Comparison of ENCODE assay signal across 18 mouse cellular contexts in genomic region chr7:84396581-84396980, GRCm38 (mm10). TPM values are rescaled to one million over a fixed set of nuclear protein-coding genes. Genes with fewer than 3 reads are reported as not detected.
DNase-seq lines count a peak whose midpoint lies in the region; ATAC-seq and TF ChIP-seq lines count a peak whose summit lies in the region.
"Had no signal": no experiment of that assay in that cellular context is flagged by ENCODE, and none has a peak within 500 bp of the region (broad histone marks: within the 10 kb centered on the region; RNA-seq: fewer than 3 reads in every experiment).

No protein-coding gene starts in this region.

- DNase-seq in heart, adult 11 months: peak; percentile 78
- DNase-seq in midbrain, embryonic 11.5 days (ENCODE audit: low spot score, missing footprints): peak; percentile 23
- no peak for DNase-seq in midbrain, embryonic 14.5 days
- DNase-seq in Patski (ENCODE audit: low read depth, low spot score): peak; percentile 72
- DNase-seq in adrenal gland, adult 8-10 months: no peak
- DNase-seq: adrenal gland, adult 2 months; adrenal gland, postnatal 14 days; adrenal gland, postnatal 36 days; cerebellum, adult 11-12 months; cerebellum, adult 9-10 months; cerebellum, postnatal 25 days had no signal

- POLR2A ChIA-PET in Patski (lab: Charles Lee): interaction anchor here (0.7 to 1.4 kb wide), 2 partner anchors 10 to 35 kb away, joined by 3 read pairs; no protein-coding TSS in a partner anchor

- no peak overlapping the region for H3K9ac ChIP-seq in heart, embryonic 12.5 days
- no peak overlapping the region for H3K9ac ChIP-seq in midbrain, embryonic 11.5 days (ENCODE audit: low read length)
- no peak overlapping the region for H3K9ac ChIP-seq in midbrain, embryonic 14.5 days (replicated peaks; ENCODE audit: low read length)
- H3K9ac ChIP-seq: embryonic facial prominence, embryonic 12.5 days; forebrain, embryonic 13.5 days; forebrain, embryonic 15.5 days; forebrain, postnatal 0 days had no signal

- CTCF ChIA-PET in Patski (lab: Charles Lee): interaction anchor here (0.9 to 1.6 kb wide), 2 partner anchors 12 to 23 kb away, joined by 3 to 4 read pairs; no protein-coding TSS in a partner anchor

- no peak overlapping the region for H3K4me3 ChIP-seq in heart, embryonic 12.5 days
- no peak overlapping the region for H3K4me3 ChIP-seq in midbrain, embryonic 11.5 days (ENCODE audit: low read depth, low read length)
- no peak overlapping the region for H3K4me3 ChIP-seq in midbrain, embryonic 14.5 days (replicated peaks; ENCODE audit: low read depth, low read length)
- H3K4me3 ChIP-seq: embryonic facial prominence, embryonic 10.5 days; embryonic facial prominence, embryonic 12.5 days; forebrain, embryonic 13.5 days; forebrain, embryonic 15.5 days had no signal

- H3K4me2 ChIP-seq in heart, embryonic 12.5 days: no peak overlapping the region
- no peak overlapping the region for H3K4me2 ChIP-seq in midbrain, embryonic 11.5 days
- no peak overlapping the region for H3K4me2 ChIP-seq in midbrain, embryonic 14.5 days (ENCODE audit: low read length)
- H3K4me2 ChIP-seq: embryonic facial prominence, embryonic 12.5 days; forebrain, embryonic 13.5 days; forebrain, embryonic 15.5 days had no signal

- H3K4me1 ChIP-seq in heart, embryonic 12.5 days (replicated peaks): no peaks in the 10 kb centered on the region
- peaks cover 6% of the 10 kb centered on the region for H3K4me1 ChIP-seq in midbrain, embryonic 11.5 days (ENCODE audit: control insufficient read depth, insufficient read depth, low read length)
- peaks cover 20% of the 10 kb centered on the region for H3K4me1 ChIP-seq in midbrain, embryonic 14.5 days (ENCODE audit: control insufficient read depth, insufficient read depth, low read length)

- no peak for ATAC-seq in heart, embryonic 12.5 days (ENCODE audit: insufficient number of reproducible peaks, low FRiP score)
- ATAC-seq in midbrain, embryonic 11.5 days (ENCODE audit: low FRiP score): no peak
- no peak for ATAC-seq in midbrain, embryonic 14.5 days (ENCODE audit: low FRiP score, low TSS enrichment)
- ATAC-seq in Patski: peak; percentile 82
- ATAC-seq: forebrain, embryonic 13.5 days had no signal

- H3K9me3 ChIP-seq in heart, embryonic 12.5 days (replicated peaks): no peaks in the 10 kb centered on the region
- H3K9me3 ChIP-seq in midbrain, embryonic 11.5 days (ENCODE audit: control insufficient read depth, low read length): no peaks in the 10 kb centered on the region
- H3K9me3 ChIP-seq in midbrain, embryonic 14.5 days (ENCODE audit: control insufficient read depth, low read length): no peaks in the 10 kb centered on the region
- H3K9me3 ChIP-seq: embryonic facial prominence, embryonic 10.5 days; embryonic facial prominence, embryonic 12.5 days; forebrain, embryonic 13.5 days; forebrain, embryonic 15.5 days had no signal

- TF ChIP-seq CTCF in Patski (IDR thresholded peaks at IDR 0.05): no peak

- H3K27me3 ChIP-seq in heart, embryonic 12.5 days (replicated peaks): no peaks in the 10 kb centered on the region
- no peaks in the 10 kb centered on the region for H3K27me3 ChIP-seq in midbrain, embryonic 11.5 days (ENCODE audit: control insufficient read depth, insufficient read depth, low read length)
- H3K27me3 ChIP-seq in midbrain, embryonic 14.5 days (ENCODE audit: control insufficient read depth, insufficient read depth, low read length): no peaks in the 10 kb centered on the region
- no peaks in the 10 kb centered on the region for H3K27me3 ChIP-seq in Patski
- H3K27me3 ChIP-seq: embryonic facial prominence, embryonic 12.5 days; forebrain, embryonic 13.5 days; forebrain, embryonic 15.5 days had no signal

- WGBS in heart, embryonic 12.5 days: 86% methylated on average over 3 of the region's 3 CpGs
- 96% methylated on average over 3 of the region's 3 CpGs for WGBS in midbrain, embryonic 11.5 days
- WGBS in midbrain, embryonic 14.5 days: 96% methylated on average over 3 of the region's 3 CpGs

- H3K36me3 ChIP-seq in heart, embryonic 12.5 days: no peaks in the 10 kb centered on the region
- no peaks in the 10 kb centered on the region for H3K36me3 ChIP-seq in midbrain, embryonic 11.5 days (ENCODE audit: control insufficient read depth, insufficient read depth, low read length)
- H3K36me3 ChIP-seq in midbrain, embryonic 14.5 days (ENCODE audit: control insufficient read depth, insufficient read depth, low read length): no peaks in the 10 kb centered on the region
- H3K36me3 ChIP-seq: embryonic facial prominence, embryonic 12.5 days; forebrain, embryonic 15.5 days had no signal

- in situ Hi-C loops in Patski (cut with MboI; ENCODE audit: low pct_unique_long_range_greater_than_20kb): no loop called here

- no peak overlapping the region for H3K27ac ChIP-seq in heart, embryonic 12.5 days (ENCODE audit: poor library complexity, severe bottlenecking)
- H3K27ac ChIP-seq in midbrain, embryonic 11.5 days (ENCODE audit: low read depth, low read length): no peak overlapping the region
- no peak overlapping the region for H3K27ac ChIP-seq in midbrain, embryonic 14.5 days (replicated peaks; ENCODE audit: low read depth, low read length)
- H3K27ac ChIP-seq: embryonic facial prominence, embryonic 10.5 days; embryonic facial prominence, embryonic 12.5 days had no signal

RNA-seq across cellular contexts. Expression of gene Arnt2, which starts 13.4 kb away (rescaled TPM):
- polyA plus RNA-seq in heart, embryonic 12.5 days (2016; fragmentation: Nextera tagmentation; extraction: Ambion mirVana): 4.4 and 5.3 TPM in 2 replicates
- 34.9 and 36.4 TPM in 2 replicates for polyA plus RNA-seq in midbrain, embryonic 11.5 days (2014; fragmentation: Nextera tagmentation; extraction: Ambion mirVana)
- 75.7 and 82.1 TPM in 2 replicates for polyA plus RNA-seq in midbrain, embryonic 14.5 days (2014; fragmentation: Nextera tagmentation; extraction: Ambion mirVana)
- polyA plus RNA-seq in Patski (2021): 118 TPM
- 10 to 100 TPM; 41.3 to 62.9 (median 50.8) TPM for total RNA-seq in adrenal gland, adult 8-10 months (2022)
- total RNA-seq: MEL had no signal

Comparison
In these comparisons a context has a peak if more than half of its experiments do, and no peak if none do; other contexts are left out.
1. DNase-seq: peak in heart, adult 11 months (single experiment), midbrain, embryonic 11.5 days (single experiment) and Patski (single experiment); none in midbrain, embryonic 14.5 days (single experiment) and adrenal gland, adult 8-10 months (single experiment).